Mouse (Mus musculus) embryonic facial prominence, embryonic 14.5 days (tissue): ENCODE measurements at regions not wholly inside any gene's neighbourhood (a gene's known extent, or its start where the extent isn't known, plus 50 kb on each side); places are given as distances from the start of the nearest gene placed in this dataset.
A peak's percentile ranks its signal among the peaks of the same experiment; 100 is the strongest.

Experiments used
- ATAC-seq: fragments of 200-750 bp; cut with Nextera tagmentation; 2 replicates; pipeline ENCODE4 v1.8.0; 2017; ENCODE audit warnings: low read depth, moderate number of reproducible peaks, moderate TSS enrichment
- DNase-seq: peaks from one replicate; pipeline ENCODE4 v3.0.0-alpha.2; 2015; ENCODE audit warnings: low spot score
- H3K27ac ChIP-seq: fragments of 300-500 bp; sonication (generic); replicated peaks from 2 replicates; pipeline ENCODE4 v1.5.1; 2014; ENCODE audit warnings: low read depth, mild to moderate bottlenecking, low read length, moderate library complexity
- H3K27me3 ChIP-seq: fragments of 300-500 bp; sonication (generic); replicated peaks from 2 replicates; pipeline ENCODE4 v1.6.1; 2014; ENCODE audit warnings: low read length; ENCODE audit not compliant: control insufficient read depth, insufficient read depth
- H3K36me3 ChIP-seq: fragments of 300-500 bp; sonication (generic); 2 replicates; pipeline ENCODE4 v1.6.1; 2014; ENCODE audit warnings: low read length, mixed read lengths; ENCODE audit not compliant: control insufficient read depth, insufficient read depth
- H3K4me1 ChIP-seq: fragments of 300-500 bp; sonication (generic); 2 replicates; pipeline ENCODE4 v1.6.1; 2014; ENCODE audit warnings: antibody characterized with exemption, low read length; ENCODE audit not compliant: control insufficient read depth, insufficient read depth
- H3K4me2 ChIP-seq: fragments of 300-500 bp; sonication (generic); 2 replicates; pipeline ENCODE4 v1.6.1; 2014; ENCODE audit warnings: low read depth, mild to moderate bottlenecking, low read length, moderate library complexity, mixed read lengths
- H3K4me3 ChIP-seq: fragments of 300-500 bp; sonication (generic); 2 replicates; pipeline ENCODE4 v1.5.1; 2014; ENCODE audit warnings: low read depth, mild to moderate bottlenecking, low read length
- H3K9ac ChIP-seq: fragments of 300-500 bp; sonication (generic); 2 replicates; pipeline ENCODE4 v1.6.1; 2014; ENCODE audit warnings: low read depth, mild to moderate bottlenecking, low read length, moderate library complexity, mixed read lengths
- H3K9me3 ChIP-seq: fragments of 300-500 bp; sonication (generic); 2 replicates; pipeline ENCODE4 v1.6.1; 2016; ENCODE audit warnings: low read length; ENCODE audit not compliant: control insufficient read depth
- WGBS: fragments of 180-500 bp; shearing (Covaris S2); extraction: QIAGEN DNeasy Blood & Tissue Kit; methylation state at CpG from one replicate; pipeline ENCODE4 v1.1.7; 2014; 5-methylcytosine and 5-hydroxymethylcytosine counted together

GRCm38 (mm10) chr13:107692123-107692830, 352.0 kb upstream of the Smim15 start:
- H3K27me3 ChIP-seq: no peaks in the 10 kb centered on the region; the same call in 1 of the 2 replicates
- H3K27ac ChIP-seq: no peak overlapping the region
- H3K9me3 ChIP-seq: no peaks in the 10 kb centered on the region
- ATAC-seq: no peak; the same call in 1 of the 2 replicates
- 0 out of 2 replicates have a peak, but pooled peaks cover 2% of the 10 kb centered on the region for H3K4me1 ChIP-seq
- no peak overlapping the region for H3K4me3 ChIP-seq
- 72% methylated on average over 5 of the region's 5 CpGs for WGBS
- no peak overlapping the region for H3K9ac ChIP-seq
- peak; percentile 22 for DNase-seq
- H3K36me3 ChIP-seq: no peaks in the 10 kb centered on the region
- H3K4me2 ChIP-seq: no peak overlapping the region

GRCm38 (mm10) chr13:107688972-107689371, 355.3 kb upstream of the Smim15 start:
- Histone ChIP-seq H3K36me3 (no peaks in the 10 kb centered on the region), H3K9me3 (no peaks in the 10 kb centered on the region), H3K4me3 (no peak overlapping the region), H3K27ac (no peak overlapping the region), H3K4me1 (0 out of 2 replicates have a peak, but pooled peaks cover 2% of the 10 kb centered on the region), H3K9ac (no peak overlapping the region), H3K27me3 (no peaks in the 10 kb centered on the region; the same call in 1 of the 2 replicates), H3K4me2 (no peak overlapping the region)
- DNase-seq: no peak
- no peak for ATAC-seq
- WGBS: 56% methylated on average over 6 of the region's 6 CpGs

DNA sequence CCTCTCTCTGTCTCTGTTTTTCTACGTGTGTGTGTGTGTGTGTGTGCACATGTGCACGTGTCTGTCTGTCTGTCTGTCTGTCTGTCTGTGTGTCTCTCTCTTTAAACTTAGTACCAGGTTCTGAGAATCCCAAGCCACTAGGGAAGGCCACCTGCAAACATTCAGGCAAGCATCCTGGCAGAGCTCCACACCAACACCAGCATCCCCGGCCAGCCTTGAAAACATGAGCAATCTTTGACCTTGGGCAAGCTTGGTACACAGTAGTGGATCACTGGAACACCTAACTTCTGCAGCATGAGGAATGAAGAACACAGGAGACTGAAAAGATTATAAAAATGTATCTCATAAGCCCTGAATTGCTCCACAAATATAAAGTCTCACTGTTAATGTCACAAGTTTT, 359.0 kb upstream of the Smim15 start:
- Histone ChIP-seq H3K9me3 (no peaks in the 10 kb centered on the region), H3K4me1 (0 out of 2 replicates have a peak, but pooled peaks cover 2% of the 10 kb centered on the region), H3K27me3 (no peaks in the 10 kb centered on the region), H3K9ac (no peak overlapping the region), H3K36me3 (no peaks in the 10 kb centered on the region), H3K27ac (no peak overlapping the region), H3K4me3 (no peak overlapping the region), H3K4me2 (no peak overlapping the region)
- ATAC-seq: no peak
- 76% methylated on average over 3 of the region's 3 CpGs for WGBS
- DNase-seq: no peak

- no peaks in the 10 kb centered on the region for H3K27me3 ChIP-seq
- H3K4me2 ChIP-seq: no peak overlapping the region
- no peaks in the 10 kb centered on the region for H3K4me1 ChIP-seq
- H3K9me3 ChIP-seq: no peaks in the 10 kb centered on the region
- DNase-seq (no peak), ATAC-seq (no peak)
- no peak overlapping the region for H3K4me3 ChIP-seq
- H3K27ac ChIP-seq: no peak overlapping the region
- H3K9ac ChIP-seq: no peak overlapping the region
- no peaks in the 10 kb centered on the region for H3K36me3 ChIP-seq
- WGBS: 82% methylated on average over 3 of the region's 3 CpGs
Measured at GRCm38 (mm10) chr13:107683909-107684308, 360.3 kb upstream of the Smim15 start.

DNA sequence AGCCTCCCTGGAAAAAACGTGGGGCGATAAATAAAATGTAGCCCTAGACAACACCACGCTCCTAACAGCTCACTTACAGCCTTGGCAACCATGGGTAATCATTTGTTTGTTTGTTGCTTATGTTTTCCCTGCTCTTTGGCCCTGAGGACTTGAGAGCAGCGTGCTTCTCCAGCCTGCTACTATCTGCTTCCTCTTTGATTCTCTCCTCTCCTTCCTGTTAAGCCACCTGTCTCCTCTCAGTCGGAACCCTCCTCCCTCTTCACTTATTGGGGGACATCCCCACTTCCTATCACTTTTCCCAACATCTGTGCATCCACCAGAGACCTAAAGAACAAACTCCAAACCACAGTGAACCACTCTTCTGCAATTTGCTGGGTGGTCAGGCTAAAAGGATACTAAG, 362.5 kb upstream of the Smim15 start:
- Histone ChIP-seq H3K27ac (no peak overlapping the region), H3K4me3 (no peak overlapping the region), H3K4me1 (peaks cover 3% of the 10 kb centered on the region; the same call in 1 of the 2 replicates), H3K36me3 (no peaks in the 10 kb centered on the region), H3K4me2 (no peak overlapping the region), H3K9ac (no peak overlapping the region), H3K27me3 (no peaks in the 10 kb centered on the region), H3K9me3 (no peaks in the 10 kb centered on the region)
- 82% methylated on average over 5 of the region's 5 CpGs for WGBS
- ATAC-seq (no peak), DNase-seq (no peak)

DNA sequence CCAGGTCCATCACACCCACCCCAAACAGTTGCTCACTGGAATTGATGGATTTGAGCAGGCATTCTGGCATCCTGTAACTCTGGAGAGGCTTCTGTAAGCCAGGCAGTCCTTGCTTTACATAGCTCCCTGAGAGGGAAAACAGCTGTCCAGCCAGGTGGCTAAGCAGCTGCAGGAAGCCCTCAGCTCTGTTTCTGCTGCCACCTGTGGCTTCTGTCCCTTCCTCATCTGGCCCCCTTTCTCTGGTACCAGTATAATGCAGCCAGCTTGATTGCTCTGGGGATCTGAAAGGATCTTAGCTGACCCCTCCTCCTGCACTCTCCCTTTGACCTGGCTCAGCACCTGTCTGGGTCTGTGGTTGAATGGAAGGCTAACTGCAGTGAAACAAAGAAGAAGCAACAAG, 365.4 kb upstream of the Smim15 start:
- ATAC-seq (peak; percentile 69), DNase-seq (peak; percentile 80)
- Histone ChIP-seq H3K4me3 (no peak overlapping the region), H3K36me3 (no peaks in the 10 kb centered on the region), H3K27me3 (no peaks in the 10 kb centered on the region), H3K9me3 (no peaks in the 10 kb centered on the region), H3K4me1 (peaks cover 10% of the 10 kb centered on the region), H3K4me2 (no peak overlapping the region), H3K9ac (no peak overlapping the region), H3K27ac (no peak overlapping the region)

DNA sequence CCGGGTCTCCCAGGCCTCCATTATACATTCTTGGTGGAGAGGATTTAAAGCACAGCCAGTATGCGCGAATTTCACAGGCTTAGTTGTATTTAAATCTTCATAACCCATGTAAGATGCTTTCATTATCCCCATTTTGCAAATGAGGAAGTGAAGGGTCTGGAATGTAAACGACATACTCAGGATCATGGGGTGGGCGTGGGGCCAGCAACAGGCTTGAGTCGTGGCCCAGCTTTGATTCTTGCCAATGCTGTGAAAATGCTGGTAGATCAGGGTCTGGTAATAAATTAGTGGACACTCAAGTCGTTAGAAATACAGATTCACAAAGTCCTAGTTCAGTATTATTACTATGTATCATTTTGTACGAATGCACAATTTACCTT, 367.2 kb upstream of the Smim15 start:
- Histone ChIP-seq H3K4me3 (no peak overlapping the region), H3K27me3 (no peaks in the 10 kb centered on the region), H3K4me2 (0 out of 2 replicates have a peak overlapping the region, but pooled peaks have one; percentile 10), H3K27ac (peak overlapping the region; percentile 50), H3K9me3 (no peaks in the 10 kb centered on the region), H3K36me3 (no peaks in the 10 kb centered on the region), H3K9ac (no peak overlapping the region), H3K4me1 (peaks cover 10% of the 10 kb centered on the region)
- 53% methylated on average over 8 of the region's 8 CpGs for WGBS
- no peak for ATAC-seq
- no peak for DNase-seq

- H3K4me1 ChIP-seq: peaks cover 10% of the 10 kb centered on the region
- peak; percentile 70 for ATAC-seq
- peak overlapping the region; percentile 50 for H3K27ac ChIP-seq
- DNase-seq: peak; percentile 82
- H3K9ac ChIP-seq: no peak overlapping the region
- 10% methylated on average over 8 of the region's 9 CpGs for WGBS
- peak overlapping the region; percentile 10; the same call in 1 of the 2 replicates for H3K4me2 ChIP-seq
- H3K9me3 ChIP-seq: no peaks in the 10 kb centered on the region
- H3K36me3 ChIP-seq: no peaks in the 10 kb centered on the region
- H3K27me3 ChIP-seq: no peaks in the 10 kb centered on the region
- no peak overlapping the region for H3K4me3 ChIP-seq
Measured at GRCm38 (mm10) chr13:107676310-107677090, 367.7 kb upstream of the Smim15 start.
